Comparison of ENCODE assay signal across 18 mouse cellular contexts in the genomic region with DNA sequence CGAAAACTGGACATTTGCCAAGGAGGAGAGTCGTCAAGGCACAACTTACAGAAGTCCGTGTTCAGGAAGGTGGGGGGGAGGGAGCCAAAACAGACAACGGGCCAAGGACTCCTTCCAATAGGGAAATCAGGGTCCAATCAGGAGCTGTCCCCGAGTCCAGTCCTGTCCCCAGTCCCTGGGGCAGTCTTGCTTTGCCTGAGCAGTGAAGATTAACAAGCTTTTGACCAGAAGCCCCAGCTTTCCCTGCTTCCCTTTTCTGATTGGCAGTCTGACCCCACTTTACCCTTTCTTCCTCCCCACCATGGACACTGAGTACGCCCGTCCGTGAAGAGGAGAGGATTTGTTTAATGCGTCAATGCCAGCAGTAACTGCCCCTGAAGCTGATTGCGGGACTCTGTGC. TPM values are rescaled to one million over a fixed set of nuclear protein-coding genes. Genes with fewer than 3 reads are reported as not detected.
DNase-seq lines count a peak whose midpoint lies in the region; ATAC-seq and TF ChIP-seq lines count a peak whose summit lies in the region.
"Had no signal": no experiment of that assay in that cellular context is flagged by ENCODE, and none has a peak within 500 bp of the region (broad histone marks: within the 10 kb centered on the region; RNA-seq: fewer than 3 reads in every experiment).

No protein-coding gene starts in this region.

- peaks cover 4% of the 10 kb centered on the region; the same call in 1 of the 2 replicates for H3K4me1 ChIP-seq in kidney, postnatal 0 days (replicated peaks; ENCODE audit: insufficient read depth, low read length)
- H3K4me1 ChIP-seq in kidney, embryonic 14.5 days (ENCODE audit: control insufficient read depth, insufficient read depth, low read length) = peaks cover 7% of the 10 kb centered on the region
- H3K4me1 ChIP-seq: heart, embryonic 10.5 days; midbrain, embryonic 12.5 days had no signal

- H3K27ac ChIP-seq in kidney, postnatal 0 days = peak overlapping the region; percentile 50; the same call in 1 of the 2 replicates
- H3K27ac ChIP-seq in kidney, embryonic 14.5 days (ENCODE audit: low read depth, low read length) = no peak overlapping the region
- no peak overlapping the region for H3K27ac ChIP-seq in gastrocnemius, adult 2 months
- H3K27ac ChIP-seq: embryonic facial prominence, embryonic 13.5 days; heart, embryonic 10.5 days; hindbrain, embryonic 14.5 days; limb, embryonic 15.5 days; midbrain, embryonic 12.5 days had no signal

- TF ChIP-seq CTCF in kidney, postnatal 0 days (IDR thresholded peaks at IDR 0.05; ENCODE audit: low read depth) = no peak
- no peak for TF ChIP-seq CTCF in gastrocnemius, adult 2 months (IDR thresholded peaks at IDR 0.05)

- no peaks in the 10 kb centered on the region for H3K9me3 ChIP-seq in kidney, postnatal 0 days (replicated peaks; ENCODE audit: low read length)
- no peaks in the 10 kb centered on the region for H3K9me3 ChIP-seq in kidney, embryonic 14.5 days (ENCODE audit: control insufficient read depth, low read length)
- H3K9me3 ChIP-seq: heart, embryonic 10.5 days; limb, embryonic 15.5 days; midbrain, embryonic 12.5 days had no signal

- no peak overlapping the region for H3K4me2 ChIP-seq in kidney, postnatal 0 days (ENCODE audit: low read length)
- no peak overlapping the region for H3K4me2 ChIP-seq in kidney, embryonic 14.5 days (replicated peaks; ENCODE audit: low read depth, low read length)
- H3K4me2 ChIP-seq: embryonic facial prominence, embryonic 13.5 days; hindbrain, embryonic 14.5 days; limb, embryonic 15.5 days; midbrain, embryonic 12.5 days had no signal

- no peak overlapping the region for H3K4me3 ChIP-seq in kidney, postnatal 0 days (replicated peaks; ENCODE audit: low read depth, low read length)
- H3K4me3 ChIP-seq in kidney, embryonic 14.5 days (ENCODE audit: low read length) = no peak overlapping the region
- no peak overlapping the region for H3K4me3 ChIP-seq in gastrocnemius, adult 2 months
- H3K4me3 ChIP-seq: embryonic facial prominence, embryonic 13.5 days; heart, embryonic 10.5 days; limb, embryonic 15.5 days; midbrain, embryonic 12.5 days had no signal

- no peaks in the 10 kb centered on the region for H3K27me3 ChIP-seq in kidney, postnatal 0 days (ENCODE audit: insufficient read depth, low read length)
- H3K27me3 ChIP-seq in kidney, embryonic 14.5 days (ENCODE audit: control insufficient read depth, insufficient read depth, low read length) = no peaks in the 10 kb centered on the region
- H3K27me3 ChIP-seq: embryonic facial prominence, embryonic 13.5 days; limb, embryonic 15.5 days; midbrain, embryonic 12.5 days had no signal

- no peak overlapping the region for H3K9ac ChIP-seq in kidney, postnatal 0 days (ENCODE audit: low read depth, low read length)
- H3K9ac ChIP-seq in kidney, embryonic 14.5 days (ENCODE audit: low read depth, low read length) = no peak overlapping the region
- H3K9ac ChIP-seq: embryonic facial prominence, embryonic 13.5 days; hindbrain, embryonic 14.5 days; limb, embryonic 15.5 days; midbrain, embryonic 12.5 days had no signal

- intact Hi-C loops in gastrocnemius, adult 2 months (cut with DNase I) = loop anchor here (2.0 kb wide), 1 partner anchor 59 kb away; no protein-coding TSS in a partner anchor

- no peak for ATAC-seq in kidney, postnatal 0 days (replicated peaks; ENCODE audit: low FRiP score, low read depth)
- ATAC-seq in kidney, embryonic 14.5 days (ENCODE audit: low FRiP score, low TSS enrichment) = no peak
- ATAC-seq in granulocyte monocyte progenitor cell, adult 5-6 weeks (replicated peaks; ENCODE audit: poor library complexity, severe bottlenecking) = peak; percentile 73
- ATAC-seq: forebrain, embryonic 14.5 days; lung, postnatal 0 days had no signal

- WGBS in kidney, postnatal 0 days = 31% methylated on average over 10 of the region's 10 CpGs
- 35% methylated on average over 10 of the region's 10 CpGs for WGBS in kidney, embryonic 14.5 days

- no peaks in the 10 kb centered on the region for H3K36me3 ChIP-seq in kidney, postnatal 0 days (ENCODE audit: insufficient read depth, low read length)
- no peaks in the 10 kb centered on the region for H3K36me3 ChIP-seq in kidney, embryonic 14.5 days (ENCODE audit: control insufficient read depth, insufficient read depth, low read length)
- H3K36me3 ChIP-seq: embryonic facial prominence, embryonic 13.5 days; heart, embryonic 10.5 days; limb, embryonic 15.5 days; midbrain, embryonic 12.5 days had no signal

- peak; percentile 42 for DNase-seq in adrenal gland, postnatal 14 days
- DNase-seq in adrenal gland, postnatal 4 days (ENCODE audit: low spot score in 2 of 2) = no peak
- DNase-seq in kidney, postnatal 0 days (ENCODE audit: low spot score) = no peak
- peak; percentile 8 for DNase-seq in A20 (ENCODE audit: low read depth, low spot score)
- no peak for DNase-seq in gastrocnemius, adult 2 months
- DNase-seq: gastrocnemius, postnatal 36 days; heart, postnatal 10 days; layer of hippocampus, postnatal 36 days; thymus, postnatal 14 days had no signal

RNA-seq across cellular contexts. Expression of a gene that starts 1.5 kb away (rescaled TPM):
- total RNA-seq in adrenal gland, postnatal 14 days (2021) = 16.9 and 29.9 TPM in 2 replicates
- 10 to 100 TPM; 20.8 to 23.9 TPM for total RNA-seq in adrenal gland, postnatal 4 days (2021)
- polyA plus RNA-seq in kidney, postnatal 0 days (2015; fragmentation: Nextera tagmentation; extraction: Ambion mirVana) = 3.7 and 7.1 TPM in 2 replicates
- 3.0 and 4.2 TPM in 2 replicates for polyA plus RNA-seq in kidney, embryonic 14.5 days (2014; fragmentation: Nextera tagmentation; extraction: Ambion mirVana)
- total RNA-seq in granulocyte monocyte progenitor cell, adult 5-6 weeks (2014; fragmentation: Nextera tagmentation) = 12.9 and 22.4 TPM in 2 replicates
- 10.7 and 12.5 TPM in 2 replicates for total RNA-seq in granulocyte monocyte progenitor cell, adult 5-6 weeks (2017)
- 10 to 100 TPM; 25.4 to 32.3 TPM for total RNA-seq in gastrocnemius, adult 2 months (2021)

RNA-seq across cellular contexts. Expression of a gene that starts 21.0 kb away (rescaled TPM):
- total RNA-seq in adrenal gland, postnatal 14 days (2021) = 13.9 and 17.2 TPM in 2 replicates
- 10 to 100 TPM; 19.8 to 20.2 TPM for total RNA-seq in adrenal gland, postnatal 4 days (2021)
- polyA plus RNA-seq in kidney, postnatal 0 days (2015; fragmentation: Nextera tagmentation; extraction: Ambion mirVana) = 19.1 and 19.7 TPM in 2 replicates
- 12.6 and 16.9 TPM in 2 replicates for polyA plus RNA-seq in kidney, embryonic 14.5 days (2014; fragmentation: Nextera tagmentation; extraction: Ambion mirVana)
- total RNA-seq in granulocyte monocyte progenitor cell, adult 5-6 weeks (2014; fragmentation: Nextera tagmentation) = 8.7 and 11.5 TPM in 2 replicates
- 6.6 and 8.1 TPM in 2 replicates for total RNA-seq in granulocyte monocyte progenitor cell, adult 5-6 weeks (2017)
- 10 to 100 TPM; 10.4 to 11.7 TPM for total RNA-seq in gastrocnemius, adult 2 months (2021)

RNA-seq across cellular contexts. Expression of a gene that starts 49.5 kb away (rescaled TPM):
- 1.7 and 4.2 TPM in 2 replicates for total RNA-seq in adrenal gland, postnatal 14 days (2021)
- total RNA-seq in adrenal gland, postnatal 4 days (2021) = 1 to 10 TPM; 3.7 to 4.3 TPM
- 20.5 and 21.3 TPM in 2 replicates for polyA plus RNA-seq in kidney, postnatal 0 days (2015; fragmentation: Nextera tagmentation; extraction: Ambion mirVana)
- 8.0 and 9.5 TPM in 2 replicates for polyA plus RNA-seq in kidney, embryonic 14.5 days (2014; fragmentation: Nextera tagmentation; extraction: Ambion mirVana)
- 2.8 and 3.1 TPM in 2 replicates for total RNA-seq in granulocyte monocyte progenitor cell, adult 5-6 weeks (2014; fragmentation: Nextera tagmentation)
- 3.6 and 4.3 TPM in 2 replicates for total RNA-seq in granulocyte monocyte progenitor cell, adult 5-6 weeks (2017)
- 1 to 10 TPM; 1.1 to 1.5 TPM for total RNA-seq in gastrocnemius, adult 2 months (2021)

Comparison
In these comparisons a context has a peak if more than half of its experiments do, and no peak if none do; other contexts are left out.
1. DNase-seq: peak in adrenal gland, postnatal 14 days (single experiment) and A20 (single experiment); none in adrenal gland, postnatal 4 days (0 of 2), kidney, postnatal 0 days (single experiment) and gastrocnemius, adult 2 months (single experiment).